Mouse (Mus musculus) lung, postnatal 0 days (tissue): ENCODE measurements at regions not wholly inside any gene's neighbourhood (a gene's known extent, or its start where the extent isn't known, plus 50 kb on each side); places are given as distances from the start of the nearest gene placed in this dataset.

ENCODE experiments used
- CTCF ChIP-seq: IDR thresholded peaks from 2 replicates; pipeline ENCODE4 v1.5.1; 2016; ENCODE audit warnings: antibody characterized with exemption, mild to moderate bottlenecking
- EP300 ChIP-seq: IDR thresholded peaks from 2 replicates; pipeline ENCODE4 v1.6.1; 2016; ENCODE audit warnings: antibody characterized with exemption, mild to moderate bottlenecking, control low read depth

DNA sequence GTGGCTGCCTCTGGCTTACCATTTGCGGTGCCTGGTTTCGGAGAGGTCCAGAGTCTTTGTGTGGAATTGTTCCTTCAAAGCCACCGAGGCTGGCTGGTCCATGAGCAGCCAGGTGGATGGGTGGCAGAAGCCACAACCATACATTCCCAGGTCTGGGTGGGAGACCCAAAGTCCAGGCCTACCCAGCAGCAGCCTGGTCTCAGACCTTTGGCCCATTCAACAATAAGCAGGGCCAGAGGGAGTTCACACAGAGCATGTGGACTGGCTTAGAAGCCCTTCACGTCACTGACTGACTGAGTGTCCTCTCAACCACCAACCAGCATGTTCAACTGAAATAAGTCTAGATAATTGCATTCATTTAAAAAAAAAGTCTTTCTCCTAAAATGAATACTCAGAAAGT lies 62.7 kb upstream of the Adam6b start:
- TF ChIP-seq CTCF, result no peak
- TF ChIP-seq EP300, result no peak
